Mouse (Mus musculus): ENCODE measurements around the gene Cdk2. TPM values are rescaled to one million over a fixed set of nuclear protein-coding genes. Genes with fewer than 3 reads are reported as not detected.

The Cdk2 gene
- polyA plus RNA-seq, 1 experiment from 2014 or later = 102 TPM

GRCm38 (mm10) chr10:128665806-128666205, 39.0 kb downstream of the Cdk2 start:
- Histone ChIP-seq H3K4me1 (replicated peaks; ENCODE audit: control insufficient read depth, insufficient read depth, low read length) (peaks cover 10% of the 10 kb centered on the region; the same call in 1 of the 2 replicates), H3K4me3 (ENCODE audit: low read depth, low read length) (no peak overlapping the region), H3K27ac (ENCODE audit: low read depth, low read length) (no peak overlapping the region), H3K9me3 (ENCODE audit: control insufficient read depth, low read length) (no peaks in the 10 kb centered on the region), H3K9ac (ENCODE audit: low read depth, low read length) (no peak overlapping the region), H3K36me3 (ENCODE audit: control insufficient read depth, insufficient read depth, low read length) (no peaks in the 10 kb centered on the region), H3K4me2 (no peak overlapping the region), H3K27me3 (replicated peaks; ENCODE audit: control insufficient read depth, insufficient read depth, low read length) (peaks cover 11% of the 10 kb centered on the region; the same call in 1 of the 2 replicates)
- WGBS = 94% methylated on average over 2 of the region's 2 CpGs
- DNase-seq (ENCODE audit: low spot score) = no peak
- ATAC-seq (replicated peaks; ENCODE audit: low FRiP score) = no peak

DNA sequence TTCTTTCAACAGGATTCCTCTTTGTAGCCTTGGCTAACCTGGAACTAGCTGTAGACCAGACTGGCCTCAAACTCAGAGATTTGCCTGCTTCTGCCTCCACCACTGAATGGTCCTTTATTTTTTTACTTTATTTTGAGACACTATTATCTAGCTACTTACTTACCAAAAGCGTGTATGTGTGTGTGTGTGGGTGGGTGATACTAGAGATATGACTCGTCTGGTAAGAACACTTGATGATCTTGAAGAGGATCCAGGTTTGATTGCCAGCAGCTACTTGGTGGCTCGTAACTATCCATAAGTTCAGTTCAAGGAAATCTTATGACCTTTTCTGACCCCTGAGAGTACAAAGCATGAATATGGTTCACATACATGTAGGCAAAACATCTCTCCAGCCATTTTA, 39.5 kb downstream of the Cdk2 start:
- Histone ChIP-seq H3K4me1 (replicated peaks; ENCODE audit: control insufficient read depth, insufficient read depth, low read length) (peaks cover 10% of the 10 kb centered on the region; the same call in 1 of the 2 replicates), H3K27ac (ENCODE audit: low read depth, low read length) (no peak overlapping the region), H3K9ac (ENCODE audit: low read depth, low read length) (no peak overlapping the region), H3K9me3 (ENCODE audit: control insufficient read depth, low read length) (no peaks in the 10 kb centered on the region), H3K27me3 (replicated peaks; ENCODE audit: control insufficient read depth, insufficient read depth, low read length) (peaks cover 11% of the 10 kb centered on the region; the same call in 1 of the 2 replicates), H3K4me2 (peak overlapping the region; percentile 13; the same call in 1 of the 2 replicates), H3K36me3 (ENCODE audit: control insufficient read depth, insufficient read depth, low read length) (no peaks in the 10 kb centered on the region), H3K4me3 (ENCODE audit: low read depth, low read length) (no peak overlapping the region)
- no peak for DNase-seq (ENCODE audit: low spot score)
- ATAC-seq (replicated peaks; ENCODE audit: low FRiP score) = peak; percentile 50
- WGBS = 50% methylated on average over 3 of the region's 3 CpGs

GRCm38 (mm10) chr10:128664808-128665207, 40.0 kb downstream of the Cdk2 start:
- DNase-seq (ENCODE audit: low spot score) (no peak), ATAC-seq (replicated peaks; ENCODE audit: low FRiP score) (peak; percentile 85)
- H3K9ac ChIP-seq (ENCODE audit: low read depth, low read length) = no peak overlapping the region
- H3K4me1 ChIP-seq (replicated peaks; ENCODE audit: control insufficient read depth, insufficient read depth, low read length) = peaks cover 10% of the 10 kb centered on the region; the same call in 1 of the 2 replicates
- 51% methylated on average over 3 of the region's 3 CpGs for WGBS
- no peaks in the 10 kb centered on the region for H3K36me3 ChIP-seq (ENCODE audit: control insufficient read depth, insufficient read depth, low read length)
- H3K9me3 ChIP-seq (ENCODE audit: control insufficient read depth, low read length) = no peaks in the 10 kb centered on the region
- no peak overlapping the region for H3K4me3 ChIP-seq (ENCODE audit: low read depth, low read length)
- H3K27ac ChIP-seq (ENCODE audit: low read depth, low read length) = no peak overlapping the region
- H3K4me2 ChIP-seq = no peak overlapping the region
- H3K27me3 ChIP-seq (replicated peaks; ENCODE audit: control insufficient read depth, insufficient read depth, low read length) = peaks cover 11% of the 10 kb centered on the region; the same call in 1 of the 2 replicates

GRCm38 (mm10) chr10:128663441-128664220, 41.2 kb downstream of the Cdk2 start:
- no peak overlapping the region for H3K4me2 ChIP-seq
- ATAC-seq (replicated peaks; ENCODE audit: low FRiP score) (no peak), DNase-seq (ENCODE audit: low spot score) (no peak)
- WGBS = 36% methylated on average over 5 of the region's 5 CpGs
- no peaks in the 10 kb centered on the region for H3K9me3 ChIP-seq (ENCODE audit: control insufficient read depth, low read length)
- H3K27me3 ChIP-seq (replicated peaks; ENCODE audit: control insufficient read depth, insufficient read depth, low read length) = 0 out of 2 replicates have a peak, but pooled peaks cover 4% of the 10 kb centered on the region
- H3K4me1 ChIP-seq (replicated peaks; ENCODE audit: control insufficient read depth, insufficient read depth, low read length) = 0 out of 2 replicates have a peak, but pooled peaks cover 6% of the 10 kb centered on the region
- no peak overlapping the region for H3K27ac ChIP-seq (ENCODE audit: low read depth, low read length)
- H3K4me3 ChIP-seq (ENCODE audit: low read depth, low read length) = no peak overlapping the region
- H3K36me3 ChIP-seq (ENCODE audit: control insufficient read depth, insufficient read depth, low read length) = no peaks in the 10 kb centered on the region
- H3K9ac ChIP-seq (ENCODE audit: low read depth, low read length) = no peak overlapping the region

DNA sequence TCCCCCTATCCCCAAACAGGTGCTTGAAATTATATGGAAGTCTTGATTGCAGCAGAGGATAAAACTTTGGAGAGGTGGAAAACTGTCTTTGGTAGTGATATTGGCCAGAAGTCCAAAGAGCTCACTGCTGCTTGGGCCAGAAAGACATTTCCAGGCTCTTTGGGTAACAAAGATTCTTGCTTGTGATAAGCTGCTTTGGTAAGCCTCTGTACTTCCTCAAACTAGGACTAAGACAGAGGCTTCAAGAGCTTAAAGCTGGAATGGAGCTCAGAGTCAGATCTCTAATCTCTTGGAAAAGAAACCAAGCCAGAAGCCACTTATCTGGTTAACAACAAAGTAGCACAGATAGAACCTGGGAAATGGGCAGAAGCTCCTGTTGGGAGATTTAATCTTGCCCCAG, 42.4 kb downstream of the Cdk2 start:
- no peak overlapping the region for H3K4me2 ChIP-seq
- H3K9me3 ChIP-seq (ENCODE audit: control insufficient read depth, low read length) = no peaks in the 10 kb centered on the region
- H3K36me3 ChIP-seq (ENCODE audit: control insufficient read depth, insufficient read depth, low read length) = no peaks in the 10 kb centered on the region
- H3K4me1 ChIP-seq (replicated peaks; ENCODE audit: control insufficient read depth, insufficient read depth, low read length) = 0 out of 2 replicates have a peak, but pooled peaks cover 6% of the 10 kb centered on the region
- no peak for DNase-seq (ENCODE audit: low spot score)
- no peak overlapping the region for H3K27ac ChIP-seq (ENCODE audit: low read depth, low read length)
- no peak overlapping the region for H3K4me3 ChIP-seq (ENCODE audit: low read depth, low read length)
- no peaks in the 10 kb centered on the region for H3K27me3 ChIP-seq (replicated peaks; ENCODE audit: control insufficient read depth, insufficient read depth, low read length)
- ATAC-seq (replicated peaks; ENCODE audit: low FRiP score) = no peak
- no peak overlapping the region for H3K9ac ChIP-seq (ENCODE audit: low read depth, low read length)

DNA sequence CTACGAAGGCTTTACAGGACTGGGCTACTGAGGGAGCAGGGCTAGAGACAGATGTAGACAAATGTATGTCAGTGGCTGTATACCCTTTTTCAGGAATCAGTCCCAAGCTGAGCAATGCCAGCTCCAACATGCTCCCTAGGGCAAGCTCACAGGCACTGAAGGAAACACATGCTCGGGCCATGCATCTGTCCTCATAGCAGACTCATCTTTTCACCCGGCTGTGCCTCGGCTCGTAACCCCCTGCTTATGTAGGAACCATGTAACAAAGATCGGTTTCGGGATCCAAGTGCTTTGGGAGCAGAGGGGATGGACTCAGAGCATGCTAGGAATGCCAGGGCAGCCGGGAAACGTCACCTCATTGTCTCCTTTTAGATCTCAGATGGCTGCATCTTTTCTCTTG, 45.3 kb downstream of the Cdk2 start:
- 58% methylated on average over 9 of the region's 9 CpGs for WGBS
- H3K4me3 ChIP-seq (ENCODE audit: low read depth, low read length) = no peak overlapping the region
- ATAC-seq (replicated peaks; ENCODE audit: low FRiP score) (no peak), DNase-seq (ENCODE audit: low spot score) (no peak)
- H3K36me3 ChIP-seq (ENCODE audit: control insufficient read depth, insufficient read depth, low read length) = no peaks in the 10 kb centered on the region
- no peak overlapping the region for H3K9ac ChIP-seq (ENCODE audit: low read depth, low read length)
- no peak overlapping the region for H3K27ac ChIP-seq (ENCODE audit: low read depth, low read length)
- H3K27me3 ChIP-seq (replicated peaks; ENCODE audit: control insufficient read depth, insufficient read depth, low read length) = no peaks in the 10 kb centered on the region
- no peaks in the 10 kb centered on the region for H3K9me3 ChIP-seq (ENCODE audit: control insufficient read depth, low read length)
- H3K4me1 ChIP-seq (replicated peaks; ENCODE audit: control insufficient read depth, insufficient read depth, low read length) = peaks cover 8% of the 10 kb centered on the region; the same call in 1 of the 2 replicates
- H3K4me2 ChIP-seq = no peak overlapping the region

- Histone ChIP-seq H3K27ac (ENCODE audit: low read depth, low read length) (no peak overlapping the region), H3K4me3 (ENCODE audit: low read depth, low read length) (no peak overlapping the region), H3K9ac (ENCODE audit: low read depth, low read length) (no peak overlapping the region), H3K36me3 (ENCODE audit: control insufficient read depth, insufficient read depth, low read length) (no peaks in the 10 kb centered on the region), H3K27me3 (replicated peaks; ENCODE audit: control insufficient read depth, insufficient read depth, low read length) (no peaks in the 10 kb centered on the region), H3K4me1 (replicated peaks; ENCODE audit: control insufficient read depth, insufficient read depth, low read length) (peaks cover 4% of the 10 kb centered on the region; the same call in 1 of the 2 replicates), H3K9me3 (ENCODE audit: control insufficient read depth, low read length) (no peaks in the 10 kb centered on the region), H3K4me2 (no peak overlapping the region)
- DNase-seq (ENCODE audit: low spot score) = no peak
- no peak for ATAC-seq (replicated peaks; ENCODE audit: low FRiP score)
- WGBS = 55% methylated on average over 9 of the region's 9 CpGs
These were observed 47.0 kb downstream of the Cdk2 start for GRCm38 (mm10) chr10:128657844-128658243.

DNA sequence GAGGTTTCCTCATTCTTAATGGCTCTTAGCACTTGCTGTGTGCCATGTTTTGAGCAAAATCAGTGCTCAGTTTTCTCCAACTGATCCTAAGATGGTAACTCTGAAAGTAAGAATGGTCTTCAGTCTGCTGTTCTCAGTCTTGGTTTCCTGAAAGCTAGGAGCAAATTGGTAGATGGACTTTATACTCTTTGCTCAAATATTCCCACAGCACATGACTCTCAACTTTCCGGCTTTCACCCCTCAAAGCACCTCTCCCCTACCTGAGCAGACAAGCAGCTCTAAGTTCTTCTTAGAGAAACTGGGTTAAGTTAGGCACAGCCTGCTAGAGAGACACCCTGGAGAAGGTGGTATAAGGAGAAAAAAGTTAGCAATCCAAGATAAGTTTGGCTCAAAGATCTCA, 48.1 kb downstream of the Cdk2 start:
- DNase-seq (ENCODE audit: low spot score) (no peak), ATAC-seq (replicated peaks; ENCODE audit: low FRiP score) (no peak)
- H3K4me1 ChIP-seq (replicated peaks; ENCODE audit: control insufficient read depth, insufficient read depth, low read length) = peaks cover 4% of the 10 kb centered on the region; the same call in 1 of the 2 replicates
- H3K27ac ChIP-seq (ENCODE audit: low read depth, low read length) = no peak overlapping the region
- no peak overlapping the region for H3K9ac ChIP-seq (ENCODE audit: low read depth, low read length)
- H3K27me3 ChIP-seq (replicated peaks; ENCODE audit: control insufficient read depth, insufficient read depth, low read length) = no peaks in the 10 kb centered on the region
- no peaks in the 10 kb centered on the region for H3K36me3 ChIP-seq (ENCODE audit: control insufficient read depth, insufficient read depth, low read length)
- no peak overlapping the region for H3K4me2 ChIP-seq
- H3K9me3 ChIP-seq (ENCODE audit: control insufficient read depth, low read length) = no peaks in the 10 kb centered on the region
- no peak overlapping the region for H3K4me3 ChIP-seq (ENCODE audit: low read depth, low read length)
- 84% methylated on average over 1 of the region's 1 CpGs for WGBS

GRCm38 (mm10) chr10:128655254-128655653, 49.6 kb downstream of the Cdk2 start:
- H3K36me3 ChIP-seq (ENCODE audit: control insufficient read depth, insufficient read depth, low read length) = no peaks in the 10 kb centered on the region
- H3K9ac ChIP-seq (ENCODE audit: low read depth, low read length) = no peak overlapping the region
- H3K4me2 ChIP-seq = no peak overlapping the region
- no peaks in the 10 kb centered on the region for H3K27me3 ChIP-seq (replicated peaks; ENCODE audit: control insufficient read depth, insufficient read depth, low read length)
- peaks cover 4% of the 10 kb centered on the region; the same call in 1 of the 2 replicates for H3K4me1 ChIP-seq (replicated peaks; ENCODE audit: control insufficient read depth, insufficient read depth, low read length)
- peak; percentile 71 for ATAC-seq (replicated peaks; ENCODE audit: low FRiP score)
- DNase-seq (ENCODE audit: low spot score) = no peak
- 52% methylated on average over 3 of the region's 3 CpGs for WGBS
- no peaks in the 10 kb centered on the region for H3K9me3 ChIP-seq (ENCODE audit: control insufficient read depth, low read length)
- no peak overlapping the region for H3K27ac ChIP-seq (ENCODE audit: low read depth, low read length)
- H3K4me3 ChIP-seq (ENCODE audit: low read depth, low read length) = no peak overlapping the region
